Mouse (Mus musculus) brain, embryonic 14.5 days (tissue): ENCODE measurements at regions not wholly inside any gene's neighbourhood (a gene's known extent, or its start where the extent isn't known, plus 50 kb on each side); places are given as distances from the start of the nearest gene placed in this dataset.
"Not testable (repeated sequence)": the region's sequence is repeated elsewhere in the genome, so short reads cannot be mapped to it uniquely, and the experiment has no call there.

Experiments
- DNase-seq: peaks from one replicate; pipeline ENCODE4 v3.0.0-alpha.2; 2011; ENCODE audit warnings: low read depth
- CTCF ChIP-seq: fragments of 200-500 bp; IDR thresholded peaks from 2 replicates; pipeline ENCODE4 v1.5.1; 2012; ENCODE audit warnings: inconsistent platforms, mild to moderate bottlenecking, moderate library complexity, borderline replicate concordance; ENCODE audit not compliant: insufficient read depth, insufficient read length; ENCODE audit errors: extremely low read depth
- POLR2A ChIP-seq: fragments of 200-500 bp; IDR thresholded peaks from 2 replicates; pipeline ENCODE4 v1.6.1; 2012; ENCODE audit warnings: mild to moderate bottlenecking, inconsistent platforms, borderline replicate concordance; ENCODE audit not compliant: poor library complexity, insufficient read depth, insufficient read length, severe bottlenecking; ENCODE audit errors: extremely low read depth

- TF ChIP-seq CTCF, result no peak
- no peak for DNase-seq
Observed at GRCm38 (mm10) chrX:129034236-129034635, 715.3 kb upstream of the Diaph2 start.

- DNase-seq, result not testable (repeated sequence)
Observed at GRCm38 (mm10) chrX:129056408-129056807, 693.1 kb upstream of the Diaph2 start.

DNA sequence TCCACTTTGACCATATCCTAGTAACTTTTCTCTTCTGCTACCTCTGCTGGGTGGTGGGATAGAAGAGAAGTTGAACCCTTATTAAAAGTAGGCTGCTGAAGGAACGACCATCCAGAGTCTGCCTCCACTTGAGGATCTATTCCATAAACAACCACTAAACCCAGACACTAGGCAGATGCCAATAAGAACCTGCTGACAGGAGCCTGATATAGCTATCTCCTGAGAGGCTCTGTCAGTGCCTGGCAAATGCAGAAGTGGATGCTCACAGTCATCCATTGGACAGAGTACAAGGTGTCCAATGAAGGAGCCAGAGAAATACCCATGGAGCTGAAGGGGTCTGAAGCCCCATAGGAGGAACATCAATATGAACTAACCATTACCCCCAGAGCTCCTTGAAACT lies 653.7 kb upstream of the Diaph2 start:
- DNase-seq, result not testable (repeated sequence)

DNA sequence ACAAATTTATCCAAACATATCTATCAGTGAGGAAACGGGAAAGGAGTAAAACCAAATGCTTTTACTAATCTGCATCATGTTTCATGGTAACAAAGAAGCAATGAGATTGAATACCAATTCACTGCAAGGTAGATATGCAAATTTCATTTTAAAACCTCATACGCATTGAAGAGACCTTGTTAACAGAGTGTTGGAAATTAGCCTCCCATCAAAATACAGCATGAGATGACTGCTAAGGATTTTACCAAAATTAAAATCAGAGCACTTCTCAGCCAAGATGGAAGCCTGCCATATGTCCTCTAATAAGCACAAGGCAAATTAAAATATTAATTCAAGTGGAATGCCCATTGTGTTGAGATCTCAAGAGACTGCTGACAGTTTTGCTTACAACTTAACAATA lies 651.2 kb upstream of the Diaph2 start:
- TF ChIP-seq CTCF (no peak), POLR2A (no peak)

GRCm38 (mm10) chrX:129102285-129102684 lies 647.3 kb upstream of the Diaph2 start:
- TF ChIP-seq CTCF, result no peak
- no peak for TF ChIP-seq POLR2A
- peak; percentile 23 for DNase-seq

More for the DNA sequence above, 651.2 kb upstream of the Diaph2 start:
- DNase-seq, result peak; percentile 82

DNA sequence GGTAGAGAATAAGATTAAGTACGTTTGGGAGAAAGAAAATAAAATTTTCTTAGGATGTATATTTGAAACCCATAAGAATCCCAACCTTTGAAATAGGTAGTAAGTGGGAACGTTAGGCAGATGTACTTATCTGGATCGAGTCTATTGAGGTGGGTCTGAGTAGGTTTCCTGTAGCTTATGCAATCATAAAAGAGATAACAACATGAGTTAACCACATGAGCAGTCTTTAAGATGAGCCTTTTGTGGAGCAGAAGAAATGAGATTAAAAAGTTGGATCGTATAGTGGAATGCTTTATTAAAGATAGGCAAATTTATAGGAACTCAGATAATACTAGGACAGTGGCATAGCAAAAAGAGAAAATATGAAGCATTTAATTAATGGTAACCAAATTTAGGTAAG lies 646.3 kb upstream of the Diaph2 start:
- no peak for DNase-seq
- no peak for TF ChIP-seq CTCF
- no peak for TF ChIP-seq POLR2A
